Mouse (Mus musculus) kidney, adult 2 months (tissue): ENCODE data around the gene Tmem239. TPM values are rescaled to one million over a fixed set of nuclear protein-coding genes. Genes with fewer than 3 reads are reported as not detected.

Source experiments
- DNase-seq: peaks from one replicate; pipeline ENCODE4 v3.0.0; 2021
- H3K27ac ChIP-seq: fragments of 200-500 bp; 2 replicates; pipeline ENCODE4 v1.5.1; 2012; ENCODE audit warnings: low read depth, low read length, control low read depth, inconsistent platforms; ENCODE audit not compliant: insufficient read depth
- H3K27me3 ChIP-seq: fragments of 200-500 bp; replicated peaks from 2 replicates; pipeline ENCODE4 v1.6.1; 2012; ENCODE audit warnings: mild to moderate bottlenecking, moderate library complexity, low read length, inconsistent platforms; ENCODE audit not compliant: control insufficient read depth, insufficient read depth
- H3K36me3 ChIP-seq: fragments of 200-500 bp; 2 replicates; pipeline ENCODE4 v1.6.1; 2012; ENCODE audit warnings: mild to moderate bottlenecking, moderate library complexity, low read length, inconsistent platforms; ENCODE audit not compliant: control insufficient read depth, insufficient read depth
- H3K4me1 ChIP-seq: fragments of 200-500 bp; 2 replicates; pipeline ENCODE4 v1.6.1; 2011; ENCODE audit warnings: low read length; ENCODE audit not compliant: control insufficient read depth, insufficient read depth
- H3K4me3 ChIP-seq: fragments of 200-500 bp; 2 replicates; pipeline ENCODE4 v1.5.1; 2011; ENCODE audit warnings: mild to moderate bottlenecking, low read depth, low read length, control low read depth; ENCODE audit not compliant: insufficient read depth
- CTCF ChIP-seq: fragments of 200-500 bp; conservative IDR thresholded peaks from 2 replicates; pipeline ENCODE4 v1.5.1; 2011; ENCODE audit warnings: low read depth, mild to moderate bottlenecking, control low read depth, low read length, moderate library complexity, mixed read lengths; ENCODE audit not compliant: insufficient read depth, insufficient read length
- POLR2A ChIP-seq: fragments of 200-500 bp; IDR thresholded peaks from one replicate; pipeline ENCODE4 v1.6.1; 2011; ENCODE audit warnings: low read depth, low read length, control low read depth
- WGBS: fragments of 180-500 bp; shearing (Covaris S2); methylation state at CpG from one replicate; pipeline ENCODE4 v1.1.7; 2018; 5-methylcytosine and 5-hydroxymethylcytosine counted together
- polyA plus RNA-seq: library from polyadenylated mRNA; depleted of rRNA; stranded (reverse); fragments of >200 nt; gene quantifications from 2 replicates; pipeline ENCODE4 v1.2.3, GENCODE M21; 2012

Gene Tmem239
- polyA plus RNA-seq, 1 experiment = not detected

- 18% methylated on average over 5 of the region's 5 CpGs for WGBS
- no peak for TF ChIP-seq CTCF
- TF ChIP-seq POLR2A = no peak
- peak; percentile 23 for DNase-seq
Measured at GRCm38 (mm10) chr2:130425112-130425511, 18.8 kb downstream of the Tmem239 start.

GRCm38 (mm10) chr2:130429851-130430250, 23.6 kb downstream of the Tmem239 start:
- 34% methylated on average over 2 of the region's 2 CpGs for WGBS
- Histone ChIP-seq H3K4me3 (no peak overlapping the region), H3K27me3 (no peaks in the 10 kb centered on the region), H3K27ac (no peak overlapping the region), H3K36me3 (no peaks in the 10 kb centered on the region), H3K4me1 (peaks cover 2% of the 10 kb centered on the region; the same call in 1 of the 2 replicates)
- TF ChIP-seq POLR2A (no peak), CTCF (no peak)
- DNase-seq = no peak

More at GRCm38 (mm10) chr2:130425112-130425511, 18.8 kb downstream of the Tmem239 start:
- H3K36me3 ChIP-seq = no peaks in the 10 kb centered on the region
- H3K4me1 ChIP-seq = peaks cover 7% of the 10 kb centered on the region
- H3K4me3 ChIP-seq = peak overlapping the region; percentile 94
- H3K27ac ChIP-seq = no peak overlapping the region
- no peaks in the 10 kb centered on the region for H3K27me3 ChIP-seq

DNA sequence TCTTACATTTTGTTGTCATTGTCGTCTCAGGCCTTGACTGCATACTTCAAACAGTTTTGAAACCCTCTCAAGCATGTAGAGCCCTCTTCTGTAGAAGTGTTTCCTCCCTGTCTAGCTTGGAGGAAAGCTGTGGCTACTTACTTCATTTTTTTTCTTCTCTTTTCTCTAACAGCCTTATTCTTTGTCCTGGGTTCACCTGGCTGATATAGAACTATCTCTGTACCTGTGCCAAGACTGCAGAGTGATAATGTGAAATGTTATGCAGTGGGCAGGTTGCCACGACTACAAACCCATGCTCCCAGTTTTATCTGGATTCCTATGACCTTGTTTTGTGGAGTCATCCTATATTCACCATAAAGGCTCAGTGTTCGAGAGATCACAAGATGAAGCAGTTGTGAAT, 24.2 kb downstream of the Tmem239 start:
- no peaks in the 10 kb centered on the region for H3K27me3 ChIP-seq
- TF ChIP-seq POLR2A (no peak), CTCF (no peak)
- 61% methylated on average over 3 of the region's 3 CpGs for WGBS
- H3K4me3 ChIP-seq = no peak overlapping the region
- no peak overlapping the region for H3K27ac ChIP-seq
- H3K36me3 ChIP-seq = no peaks in the 10 kb centered on the region
- H3K4me1 ChIP-seq = no peaks in the 10 kb centered on the region
- no peak for DNase-seq

- no peaks in the 10 kb centered on the region for H3K36me3 ChIP-seq
- no peaks in the 10 kb centered on the region for H3K4me1 ChIP-seq
Measured at GRCm38 (mm10) chr2:130432157-130432556, 25.9 kb downstream of the Tmem239 start.

GRCm38 (mm10) chr2:130433152-130433551, 26.9 kb downstream of the Tmem239 start:
- WGBS = 20% methylated on average over 4 of the region's 4 CpGs
- DNase-seq = peak; percentile 66
- Histone ChIP-seq H3K4me3 (no peak overlapping the region), H3K27ac (no peak overlapping the region), H3K4me1 (no peaks in the 10 kb centered on the region), H3K27me3 (no peaks in the 10 kb centered on the region), H3K36me3 (no peaks in the 10 kb centered on the region)
- TF ChIP-seq POLR2A (no peak), CTCF (peak; percentile 51)

More at GRCm38 (mm10) chr2:130432157-130432556, 25.9 kb downstream of the Tmem239 start:
- no peak overlapping the region for H3K4me3 ChIP-seq
- no peak for DNase-seq
- no peak overlapping the region for H3K27ac ChIP-seq
- 88% methylated on average over 3 of the region's 3 CpGs for WGBS
- no peaks in the 10 kb centered on the region for H3K27me3 ChIP-seq
- TF ChIP-seq CTCF (no peak), POLR2A (no peak)

DNA sequence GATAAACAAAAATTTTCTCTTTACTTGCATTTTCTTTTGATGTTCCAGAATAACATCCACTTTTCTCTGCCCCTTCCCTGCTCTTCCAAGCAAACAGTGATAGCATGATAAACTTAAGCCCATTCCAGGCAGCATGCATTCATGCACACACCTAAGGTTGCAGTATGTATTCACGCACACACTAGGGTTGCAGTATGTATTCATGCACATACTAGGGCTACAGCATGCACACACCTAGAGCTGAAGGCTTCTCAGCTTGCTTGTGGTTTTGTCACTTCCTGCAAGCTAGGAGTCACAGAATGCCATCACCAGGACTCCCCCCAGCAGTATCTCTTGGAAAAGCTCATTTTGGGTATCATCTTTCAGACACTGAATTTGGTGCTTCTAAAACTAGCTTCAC, 30.5 kb downstream of the Tmem239 start:
- no peak overlapping the region for H3K27ac ChIP-seq
- TF ChIP-seq CTCF (no peak), POLR2A (no peak)
- no peak overlapping the region for H3K4me3 ChIP-seq
- 95% methylated on average over 1 of the region's 1 CpGs for WGBS
- DNase-seq = no peak
- H3K27me3 ChIP-seq = no peaks in the 10 kb centered on the region
- no peaks in the 10 kb centered on the region for H3K36me3 ChIP-seq
- H3K4me1 ChIP-seq = no peaks in the 10 kb centered on the region

GRCm38 (mm10) chr2:130438861-130439260, 32.6 kb downstream of the Tmem239 start:
- no peaks in the 10 kb centered on the region for H3K36me3 ChIP-seq
- H3K27ac ChIP-seq = no peak overlapping the region
- DNase-seq = no peak
- 94% methylated on average over 3 of the region's 3 CpGs for WGBS
- TF ChIP-seq POLR2A (no peak), CTCF (no peak)
- H3K4me3 ChIP-seq = no peak overlapping the region
- no peaks in the 10 kb centered on the region for H3K4me1 ChIP-seq
- no peaks in the 10 kb centered on the region for H3K27me3 ChIP-seq

GRCm38 (mm10) chr2:130439840-130440480, 33.7 kb downstream of the Tmem239 start:
- WGBS = 94% methylated on average over 4 of the region's 4 CpGs
- Histone ChIP-seq H3K27me3 (no peaks in the 10 kb centered on the region), H3K27ac (no peak overlapping the region), H3K4me3 (no peak overlapping the region), H3K36me3 (no peaks in the 10 kb centered on the region), H3K4me1 (no peaks in the 10 kb centered on the region)
- no peak for DNase-seq
- TF ChIP-seq POLR2A (no peak), CTCF (no peak)
